Mouse (Mus musculus) olfactory bulb, adult 2 months (tissue): ENCODE data around the gene Fam19a2.

Source experiments
- CTCF ChIP-seq: fragments of 200-500 bp; IDR thresholded peaks from 2 replicates; pipeline ENCODE4 v1.5.1; 2012; ENCODE audit warnings: low read depth, mild to moderate bottlenecking, low read length, moderate library complexity; ENCODE audit not compliant: insufficient read depth
- POLR2A ChIP-seq: fragments of 200-500 bp; IDR thresholded peaks from 2 replicates; pipeline ENCODE4 v1.6.1; 2012; ENCODE audit warnings: mild to moderate bottlenecking, low read depth, low read length, moderate library complexity; ENCODE audit not compliant: insufficient read depth

DNA sequence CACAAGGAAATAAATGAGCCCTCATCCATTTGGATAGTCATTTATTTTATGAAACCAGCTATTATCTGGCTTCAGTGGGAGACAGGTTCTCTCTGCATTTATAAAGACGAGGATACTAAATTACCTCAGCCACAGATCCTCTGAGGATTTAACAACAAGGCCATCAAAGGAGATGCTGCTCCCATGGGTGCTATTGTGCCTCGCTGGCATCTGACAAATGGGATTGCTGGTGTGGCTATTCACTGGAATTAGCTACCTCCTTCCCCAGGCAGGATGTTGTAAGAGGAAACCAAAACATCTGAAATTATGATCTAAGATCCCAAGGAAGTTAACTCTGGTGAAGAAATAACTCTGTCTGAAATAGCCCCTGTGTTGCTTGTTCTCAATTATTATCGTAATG is 262.3 kb downstream of the Fam19a2 start:
- TF ChIP-seq CTCF = no peak
- TF ChIP-seq POLR2A = no peak
